Mouse (Mus musculus): ENCODE results near the gene 1700003E16Rik. TPM values are rescaled to one million over a fixed set of nuclear protein-coding genes. Genes with fewer than 3 reads are reported as not detected.

The 1700003E16Rik gene
- polyA plus RNA-seq, 1 experiment from 2014 or later = 8.2 TPM

DNA sequence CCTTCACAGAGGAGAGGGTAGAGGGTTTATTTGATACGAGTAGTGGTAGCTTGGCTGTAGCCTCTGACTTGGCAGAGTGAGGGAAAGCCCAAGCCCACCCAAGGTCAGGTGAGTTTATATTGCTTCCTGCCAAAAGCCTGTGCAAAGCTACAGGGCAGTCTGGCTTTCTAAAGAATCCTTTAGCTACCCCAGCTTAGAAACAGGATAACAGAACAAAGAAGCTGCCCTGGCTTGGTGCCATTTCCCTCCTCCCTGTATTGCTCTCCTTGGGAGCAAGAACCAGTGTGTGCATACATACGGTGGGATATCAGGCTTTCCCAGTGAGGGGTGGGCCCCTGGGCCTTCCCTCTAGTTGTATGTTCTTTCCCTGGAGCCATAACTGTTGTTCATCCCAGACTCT, 54.3 kb downstream of the 1700003E16Rik start:
- Histone ChIP-seq H3K9me3 (replicated peaks) (no peaks in the 10 kb centered on the region), H3K4me1 (peaks cover 2% of the 10 kb centered on the region), H3K27ac (replicated peaks) (no peak overlapping the region), H3K4me2 (no peak overlapping the region), H3K4me3 (replicated peaks) (no peak overlapping the region), H3K9ac (replicated peaks) (no peak overlapping the region), H3K36me3 (no peaks in the 10 kb centered on the region), H3K27me3 (replicated peaks) (no peaks in the 10 kb centered on the region)
- ATAC-seq (ENCODE audit: low FRiP score) = no peak
- 45% methylated on average over 2 of the region's 2 CpGs for WGBS

DNA sequence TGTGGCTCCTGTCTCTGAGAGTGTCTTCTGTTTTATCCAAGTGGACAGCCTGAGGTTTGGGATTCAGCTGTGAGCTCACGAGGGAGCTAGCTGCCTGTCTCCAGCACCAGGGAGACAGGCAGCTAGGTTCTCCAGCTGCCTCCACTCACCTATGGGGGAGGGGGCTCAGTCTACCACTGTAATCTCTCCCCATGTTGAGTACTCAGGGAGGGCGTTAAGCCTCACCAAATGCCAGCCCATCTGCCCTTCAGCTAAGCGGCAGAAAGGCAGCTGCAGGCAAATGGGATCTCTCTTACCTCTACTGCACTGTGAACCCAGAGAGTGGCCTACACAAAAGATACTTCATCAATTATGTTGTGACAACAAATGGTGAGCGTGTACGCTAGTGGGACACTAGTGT, 55.3 kb downstream of the 1700003E16Rik start:
- no peak overlapping the region for H3K9ac ChIP-seq (replicated peaks)
- no peak overlapping the region for H3K4me3 ChIP-seq (replicated peaks)
- no peak overlapping the region for H3K4me2 ChIP-seq
- no peak overlapping the region for H3K27ac ChIP-seq (replicated peaks)
- ATAC-seq (ENCODE audit: low FRiP score) = no peak
- H3K9me3 ChIP-seq (replicated peaks) = no peaks in the 10 kb centered on the region
- WGBS = 14% methylated on average over 5 of the region's 5 CpGs
- H3K36me3 ChIP-seq = no peaks in the 10 kb centered on the region
- no peaks in the 10 kb centered on the region for H3K27me3 ChIP-seq (replicated peaks)
- peaks cover 6% of the 10 kb centered on the region for H3K4me1 ChIP-seq

Other genes with a start within 250 kb of the 1700003E16Rik start
- 24.3 and 26.1 TPM in 2 replicates for gene Sema4f, start 216.6 kb upstream of the 1700003E16Rik start, polyA plus RNA-seq (2015; fragmentation: Nextera tagmentation; extraction: Ambion mirVana)
- gene M1ap, start 209.5 kb upstream of the 1700003E16Rik start, polyA plus RNA-seq (2015; fragmentation: Nextera tagmentation; extraction: Ambion mirVana) = 0.20 TPM in 1 of 2 replicates, not detected in the other
- 2.4 and 6.8 TPM in 2 replicates for gene Dok1, start 122.9 kb upstream of the 1700003E16Rik start, polyA plus RNA-seq (2015; fragmentation: Nextera tagmentation; extraction: Ambion mirVana)
- 7.6 and 8.6 TPM in 2 replicates for gene Loxl3, start 122.2 kb upstream of the 1700003E16Rik start, polyA plus RNA-seq (2015; fragmentation: Nextera tagmentation; extraction: Ambion mirVana)
- 182 and 185 TPM in 2 replicates for gene Aup1, start 101.9 kb upstream of the 1700003E16Rik start, polyA plus RNA-seq (2015; fragmentation: Nextera tagmentation; extraction: Ambion mirVana)
- 80.8 and 83.1 TPM in 2 replicates for gene Htra2, start 101.1 kb upstream of the 1700003E16Rik start, polyA plus RNA-seq (2015; fragmentation: Nextera tagmentation; extraction: Ambion mirVana)
- gene Dqx1, start 98.6 kb upstream of the 1700003E16Rik start, polyA plus RNA-seq (2015; fragmentation: Nextera tagmentation; extraction: Ambion mirVana) = 0.45 and 1.7 TPM in 2 replicates
- 2.6 and 4.7 TPM in 2 replicates for gene Tlx2, start 86.1 kb upstream of the 1700003E16Rik start, polyA plus RNA-seq (2015; fragmentation: Nextera tagmentation; extraction: Ambion mirVana)
- gene Pcgf1, start 78.5 kb upstream of the 1700003E16Rik start, polyA plus RNA-seq (2015; fragmentation: Nextera tagmentation; extraction: Ambion mirVana) = 45.4 and 50.8 TPM in 2 replicates
- gene Lbx2, start 70.0 kb upstream of the 1700003E16Rik start, polyA plus RNA-seq (2015; fragmentation: Nextera tagmentation; extraction: Ambion mirVana) = 0.24 and 0.32 TPM in 2 replicates
- 7.0 and 7.7 TPM in 2 replicates for gene Ccdc142, start 54.8 kb upstream of the 1700003E16Rik start, polyA plus RNA-seq (2015; fragmentation: Nextera tagmentation; extraction: Ambion mirVana)
- 4.8 and 7.6 TPM in 2 replicates for gene Gm42688, start 54.8 kb upstream of the 1700003E16Rik start, polyA plus RNA-seq (2015; fragmentation: Nextera tagmentation; extraction: Ambion mirVana)
- gene Mrpl53, start 47.4 kb upstream of the 1700003E16Rik start, polyA plus RNA-seq (2015; fragmentation: Nextera tagmentation; extraction: Ambion mirVana) = 121 and 123 TPM in 2 replicates
- gene Mogs, start 40.9 kb upstream of the 1700003E16Rik start, polyA plus RNA-seq (2015; fragmentation: Nextera tagmentation; extraction: Ambion mirVana) = 26.1 and 31.3 TPM in 2 replicates
- gene Wbp1, start 34.8 kb upstream of the 1700003E16Rik start, polyA plus RNA-seq (2015; fragmentation: Nextera tagmentation; extraction: Ambion mirVana) = 146 and 155 TPM in 2 replicates
- 12.0 and 12.3 TPM in 2 replicates for gene Ino80b, start 31.0 kb upstream of the 1700003E16Rik start, polyA plus RNA-seq (2015; fragmentation: Nextera tagmentation; extraction: Ambion mirVana)
- 17.1 and 23.7 TPM in 2 replicates for gene Rtkn, start 20.9 kb upstream of the 1700003E16Rik start, polyA plus RNA-seq (2015; fragmentation: Nextera tagmentation; extraction: Ambion mirVana)
- gene Wdr54, start within 50 bp of the 1700003E16Rik start, polyA plus RNA-seq (2015; fragmentation: Nextera tagmentation; extraction: Ambion mirVana) = 14.7 and 18.6 TPM in 2 replicates
- 149 and 153 TPM in 2 replicates for gene Dctn1, start 9.5 kb downstream of the 1700003E16Rik start, polyA plus RNA-seq (2015; fragmentation: Nextera tagmentation; extraction: Ambion mirVana)
- 0.27 and 0.57 TPM in 2 replicates for gene Slc4a5, start 63.4 kb downstream of the 1700003E16Rik start, polyA plus RNA-seq (2015; fragmentation: Nextera tagmentation; extraction: Ambion mirVana)
- 30.9 and 34.7 TPM in 2 replicates for gene Mthfd2, start 169.5 kb downstream of the 1700003E16Rik start, polyA plus RNA-seq (2015; fragmentation: Nextera tagmentation; extraction: Ambion mirVana)
- 20.2 and 31.3 TPM in 2 replicates for gene Mob1a, start 169.6 kb downstream of the 1700003E16Rik start, polyA plus RNA-seq (2015; fragmentation: Nextera tagmentation; extraction: Ambion mirVana)
- 60.1 and 73.0 TPM in 2 replicates for gene Bola3, start 192.7 kb downstream of the 1700003E16Rik start, polyA plus RNA-seq (2015; fragmentation: Nextera tagmentation; extraction: Ambion mirVana)

Data from neural tube, embryonic 15.5 days (tissue).